Mouse (Mus musculus) left cerebral cortex, postnatal 25 days (tissue): Measurements from ENCODE around the gene Crisp3. TPM values are rescaled to one million over a fixed set of nuclear protein-coding genes. Genes with fewer than 3 reads are reported as not detected.
"Not testable (repeated sequence)": the region's sequence is repeated elsewhere in the genome, so short reads cannot be mapped to it uniquely, and the experiment has no call there.

Experiments
- DNase-seq, 2 experiments: peaks; one replicate each; pipeline ENCODE4 v3.0.0; 2022; ENCODE audit warnings: low spot score in 2 of 2, mixed read lengths in 1 of 2
- intact Hi-C: fragments of 180-260 bp; cut with DNase I; formaldehyde crosslinking; loops from one replicate; pipeline ENCODE4 v1.15.1; 2025
- total RNA-seq, 2 experiments: library from RNA; stranded (reverse); gene quantifications; 2 replicates each; pipeline ENCODE4 v1.2.3; 2021

The Crisp3 gene
- total RNA-seq, result not detected

GRCm38 (mm10) chr17:40242135-40242534 is at the start of gene Crisp3:
Gene Crisp3, minus strand, starts transcription at chr17:40242288.
- DNase-seq, result no peak
- intact Hi-C loops, result no loop called here

- no peak for DNase-seq
- intact Hi-C loops, result loop anchor here (10.0 kb wide), 2 partner anchors 81 to 131 kb away; partner anchors contain the start of gene Pgk2
These were observed 43.3 kb upstream of the Crisp3 start for GRCm38 (mm10) chr17:40285435-40285834.

GRCm38 (mm10) chr17:40275519-40275918 is 33.4 kb upstream of the Crisp3 start:
- DNase-seq, result no peak
- intact Hi-C loops, result no loop called here

GRCm38 (mm10) chr17:40274906-40275470 is 32.9 kb upstream of the Crisp3 start:
- intact Hi-C loops, result no loop called here
- DNase-seq, result peak in 1 of 2 experiments; percentile 2

GRCm38 (mm10) chr17:40252487-40252886 is 10.4 kb upstream of the Crisp3 start:
- intact Hi-C loops, result no loop called here
- DNase-seq, result no peak

- DNase-seq, result no peak
- intact Hi-C loops, result loop anchor here (10.0 kb wide), 1 partner anchor 76 kb away; no protein-coding TSS in a partner anchor
These were observed 33.5 kb downstream of the Crisp3 start, which contains the start of gene Pgk2 for GRCm38 (mm10) chr17:40208540-40208939. Gene Pgk2, minus strand, starts transcription at chr17:40208640.

- DNase-seq, result not testable (repeated sequence)
- intact Hi-C loops, result loop anchor here (10.0 kb wide), 1 partner anchor 83 kb away; no protein-coding TSS in a partner anchor
These were observed 40.3 kb downstream of the Crisp3 start for GRCm38 (mm10) chr17:40201803-40202202.

- intact Hi-C loops, DNase-seq: not testable (repeated sequence)
These were observed 51.9 kb downstream of the Crisp3 start for GRCm38 (mm10) chr17:40190192-40190591.

Other genes starting within 250 kb of the Crisp3 start
- gene AC192777.2, start 146.8 kb downstream of the Crisp3 start, total RNA-seq, result not detected
- gene Pgk2, start 33.6 kb downstream of the Crisp3 start, total RNA-seq, result not detected
- gene Crisp1, start 76.9 kb upstream of the Crisp3 start, total RNA-seq, result not detected